Mouse (Mus musculus): ENCODE results near the gene Nemp2.

Nemp2 gene

DNA sequence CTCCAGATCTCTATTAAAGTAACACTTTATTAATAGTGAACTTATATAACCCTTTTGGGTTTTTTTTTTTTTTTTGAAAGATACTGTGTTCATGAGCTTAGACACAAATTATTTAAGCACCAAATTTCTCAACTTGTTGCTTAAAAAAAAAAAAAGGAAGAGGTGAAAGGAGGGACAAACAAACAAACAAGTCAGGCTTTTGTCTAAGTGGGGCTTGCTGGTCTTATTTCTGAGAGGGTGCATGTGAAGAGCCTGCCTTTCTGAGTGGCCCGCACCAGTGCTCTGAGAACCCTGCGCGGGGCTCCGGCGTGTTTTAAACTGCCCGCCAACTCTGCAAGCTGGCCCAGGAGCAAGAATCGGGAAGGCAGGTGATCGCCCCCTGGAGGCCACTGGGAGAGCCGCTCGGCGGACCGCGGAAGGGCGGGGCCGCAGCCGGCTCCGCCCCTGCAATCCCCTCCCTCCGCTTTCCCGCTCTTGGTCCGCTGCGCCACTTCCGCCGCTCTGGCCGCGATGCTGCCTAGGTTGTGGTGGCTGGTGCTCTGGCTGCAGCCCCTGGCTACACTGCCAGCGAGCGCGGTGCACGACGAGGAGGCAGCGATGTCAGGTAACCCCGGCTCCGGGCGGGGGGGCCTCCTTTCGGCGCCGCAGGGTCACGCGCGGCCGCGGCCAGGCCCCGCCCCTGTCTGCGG is at the start of gene Nemp2:
Nemp2 (plus strand) TSS at position 456 of the 689 bp plus-strand sequence.
- peak; percentile 94 for DNase-seq

DNA sequence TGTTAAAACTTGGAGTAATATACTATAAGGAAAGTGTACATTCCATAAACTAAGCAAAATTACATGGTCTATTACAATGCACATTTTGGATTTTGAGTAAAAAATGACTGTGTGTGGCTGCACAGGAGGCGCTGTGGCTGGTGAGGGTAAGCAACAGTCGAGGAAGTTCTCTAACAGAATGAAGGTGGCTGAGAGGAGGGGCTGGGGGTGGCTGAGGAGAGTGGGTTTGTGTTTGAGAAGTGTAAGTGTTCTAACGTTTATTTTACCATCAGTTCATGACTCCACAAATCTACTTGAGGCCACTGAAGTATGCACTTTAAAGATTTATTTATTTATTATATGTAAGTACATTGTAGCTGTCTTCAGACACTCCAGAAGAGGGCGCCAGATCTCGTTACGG is 48.8 kb upstream of the Nemp2 start:
- peak; percentile 51 for DNase-seq

GRCm38 (mm10) chr1:52582866-52583265 is 47.6 kb upstream of the Nemp2 start:
- DNase-seq: no peak

- no peak for DNase-seq
Observed at GRCm38 (mm10) chr1:52596982-52597646, 33.4 kb upstream of the Nemp2 start.

DNA sequence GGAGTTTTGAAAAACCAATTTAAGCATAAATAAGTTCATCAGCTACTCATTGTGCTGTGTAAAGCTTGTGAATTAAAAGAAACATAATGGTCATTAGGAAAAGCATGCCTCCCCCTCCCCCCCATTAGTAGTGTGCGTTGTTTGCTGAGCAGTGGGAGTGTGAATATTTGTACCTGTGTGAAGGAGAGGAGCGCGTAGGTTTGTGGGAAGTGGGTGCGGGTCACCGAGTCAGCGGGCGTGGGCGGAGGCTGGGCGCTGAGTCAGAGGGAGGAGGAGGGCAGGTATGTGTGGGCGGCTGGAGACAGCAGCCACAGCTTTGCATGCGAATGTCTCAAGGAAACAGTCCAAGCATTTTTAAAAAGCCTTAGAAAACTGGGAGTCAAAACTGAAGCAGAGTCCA is 32.7 kb upstream of the Nemp2 start:
- DNase-seq: peak; percentile 77

DNA sequence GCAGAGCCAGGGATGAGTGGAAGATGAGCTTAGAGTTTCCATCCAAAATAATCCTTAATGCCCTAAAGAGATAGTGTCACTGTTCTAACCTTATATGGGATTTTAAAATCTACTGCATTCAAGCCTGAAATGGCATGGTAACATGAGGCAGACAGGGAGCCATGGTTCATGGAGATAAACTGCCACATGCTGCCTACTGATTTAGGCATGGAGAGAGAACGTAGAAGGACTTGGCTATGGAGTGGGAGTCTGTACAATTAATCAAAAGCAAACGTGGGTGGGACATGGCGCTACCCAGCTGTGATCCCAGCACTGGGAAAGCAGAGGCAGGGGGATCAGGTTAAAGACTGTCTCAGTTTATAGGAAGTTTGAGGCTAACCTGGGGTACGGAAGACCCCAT is 32.1 kb upstream of the Nemp2 start:
- no peak for DNase-seq

DNA sequence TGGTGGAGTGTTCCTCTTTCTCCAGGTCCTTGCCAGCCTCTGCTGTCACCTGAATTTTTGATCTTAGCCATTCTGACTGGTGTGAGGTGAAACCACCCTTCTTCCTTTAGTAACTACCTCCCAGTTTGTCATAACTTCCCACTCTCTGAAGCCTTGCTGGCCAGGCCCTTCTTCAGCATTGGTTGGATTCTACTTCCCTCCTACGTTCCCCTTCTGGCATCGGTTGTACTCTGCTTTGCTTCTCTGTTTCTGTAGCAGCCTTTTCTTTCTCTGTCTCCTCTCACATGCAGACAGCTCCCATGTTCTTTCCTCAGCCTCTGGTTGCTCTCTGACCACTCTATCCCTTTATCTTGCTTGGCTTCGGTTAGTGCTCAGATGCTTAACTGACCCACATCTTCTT is 29.0 kb upstream of the Nemp2 start:
- no peak for DNase-seq

- DNase-seq: no peak
Observed at GRCm38 (mm10) chr1:52607700-52608099, 22.8 kb upstream of the Nemp2 start.

- DNase-seq: no peak
Observed at GRCm38 (mm10) chr1:52608486-52608885, 22.0 kb upstream of the Nemp2 start.

DNA sequence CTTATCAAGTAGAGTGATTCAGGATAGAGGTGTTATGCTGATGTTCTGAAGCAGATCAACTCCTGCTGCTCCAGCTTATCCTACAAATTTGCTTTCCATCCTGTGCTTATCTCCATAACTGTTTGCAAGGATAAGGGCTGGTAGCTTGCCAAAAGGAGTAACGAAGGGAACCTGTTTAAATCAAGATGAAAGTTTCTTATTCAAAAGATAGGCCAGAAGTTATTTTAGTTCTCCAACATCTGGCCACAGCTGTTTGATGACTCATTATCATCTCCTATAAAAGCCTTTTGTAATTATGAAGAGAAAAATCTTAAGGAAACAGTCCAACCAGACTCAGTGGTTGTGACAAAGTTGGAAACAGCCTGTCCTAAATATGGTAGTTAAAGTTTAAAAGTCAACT is 12.3 kb upstream of the Nemp2 start:
- DNase-seq: no peak

- no peak for DNase-seq
Observed at GRCm38 (mm10) chr1:52620442-52620841, 10.1 kb upstream of the Nemp2 start.

DNA sequence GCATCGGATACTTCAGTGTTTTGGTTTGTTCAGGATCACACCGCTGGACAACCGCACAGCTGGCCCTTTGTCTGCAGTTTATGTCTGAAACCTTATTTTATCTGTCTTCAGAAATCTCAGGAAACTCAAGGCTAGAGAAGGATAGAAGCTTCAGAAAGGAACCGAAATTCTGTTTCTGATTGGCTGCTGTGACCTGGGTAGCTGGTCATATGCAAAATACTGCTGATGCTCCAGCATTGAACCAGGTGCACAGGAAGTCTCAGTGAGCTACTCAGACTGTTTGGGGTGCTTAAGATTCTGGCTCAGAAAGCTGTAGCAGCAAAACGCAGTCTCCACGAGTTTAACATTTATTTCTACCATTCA is 415 bp downstream of the Nemp2 start:
- peak; percentile 68 for DNase-seq

DNA sequence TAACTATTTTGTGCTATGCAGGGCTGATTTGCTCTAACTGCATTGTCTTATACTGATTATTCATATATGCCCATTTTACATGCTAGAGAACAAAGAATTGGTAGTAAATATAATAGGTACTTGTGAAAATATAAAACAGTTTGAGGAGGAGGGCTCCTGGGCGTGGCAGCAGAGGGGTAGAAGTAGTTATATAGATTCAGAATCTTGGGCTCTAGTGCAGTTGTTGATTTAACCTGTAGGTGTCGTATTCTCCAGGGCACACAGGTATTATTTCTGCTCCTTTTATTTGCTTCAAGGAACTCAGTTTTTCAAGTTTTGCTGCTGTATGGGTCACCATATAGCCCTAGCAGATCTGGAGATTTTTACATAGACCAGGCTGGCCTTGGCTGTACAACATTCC is 1.1 kb downstream of the Nemp2 start:
- DNase-seq: peak; percentile 52

- no peak for DNase-seq
Observed at GRCm38 (mm10) chr1:52634251-52634650, 3.7 kb downstream of the Nemp2 start.

- no peak for DNase-seq
Observed at GRCm38 (mm10) chr1:52635932-52636331, 5.4 kb downstream of the Nemp2 start.

GRCm38 (mm10) chr1:52638101-52638500 is 7.6 kb downstream of the Nemp2 start:
- DNase-seq: no peak

DNA sequence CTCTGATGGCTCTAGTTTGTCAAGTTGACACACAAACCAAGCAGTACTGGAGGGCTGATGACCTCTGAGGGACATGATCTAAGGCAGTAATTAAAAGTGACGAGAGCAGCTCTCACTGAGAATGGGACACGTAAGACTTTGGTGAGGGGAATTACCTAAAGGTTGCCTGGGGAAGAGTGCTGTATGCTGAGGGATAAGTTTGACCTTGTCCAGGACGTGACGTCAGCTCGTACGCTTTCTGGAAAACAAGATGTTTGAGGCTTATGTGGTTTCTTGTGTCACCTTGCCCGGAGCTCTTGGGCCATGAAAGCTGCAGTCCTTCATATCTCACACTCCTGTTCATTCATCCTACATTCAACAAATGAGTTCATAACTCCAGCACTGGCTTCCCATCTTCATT is 8.6 kb downstream of the Nemp2 start:
- DNase-seq: no peak

GRCm38 (mm10) chr1:52640266-52640665 is 9.8 kb downstream of the Nemp2 start:
- DNase-seq: no peak

GRCm38 (mm10) chr1:52640736-52641135 is 10.2 kb downstream of the Nemp2 start:
- no peak for DNase-seq

- DNase-seq: peak; percentile 83
Observed at GRCm38 (mm10) chr1:52648153-52649027, 17.9 kb downstream of the Nemp2 start.

GRCm38 (mm10) chr1:52650066-52650465 is 19.6 kb downstream of the Nemp2 start:
- no peak for DNase-seq

GRCm38 (mm10) chr1:52652601-52653253 is 22.2 kb downstream of the Nemp2 start:
- DNase-seq: no peak

DNA sequence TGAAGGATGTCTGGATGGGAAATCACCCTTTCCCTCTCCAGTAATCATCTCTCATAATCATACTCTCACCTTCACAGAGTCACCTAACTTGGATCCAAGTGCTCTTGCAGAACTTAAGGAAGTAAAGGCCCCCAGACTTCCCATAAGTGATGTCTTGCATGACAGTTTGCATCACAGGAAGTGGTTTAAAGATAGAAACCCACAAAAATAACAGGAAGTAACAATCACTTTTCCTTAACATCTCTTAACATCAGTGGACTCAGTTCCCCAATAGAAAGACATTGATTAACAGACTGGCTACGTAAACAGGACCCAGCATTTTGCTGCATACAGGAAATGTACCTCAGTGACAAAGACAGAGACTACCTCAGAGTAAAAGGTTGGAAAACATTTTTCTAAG is 22.9 kb downstream of the Nemp2 start:
- no peak for DNase-seq

All from thymus, postnatal 14 days (tissue).